Mouse (Mus musculus) thymus, adult 2 months (tissue): ENCODE results near the gene Polr3gl.

Experiments
- CTCF ChIP-seq: fragments of 200-500 bp; IDR thresholded peaks from 2 replicates; pipeline ENCODE4 v1.5.1; 2012; ENCODE audit warnings: mild to moderate bottlenecking, control low read depth, low read length, moderate library complexity, borderline replicate concordance; ENCODE audit not compliant: control insufficient read depth, poor library complexity, insufficient read depth; ENCODE audit errors: extremely low read depth
- POLR2A ChIP-seq: fragments of 200-500 bp; IDR thresholded peaks from 2 replicates; pipeline ENCODE4 v1.6.1; 2012; ENCODE audit warnings: mild to moderate bottlenecking, low read length, control low read depth, moderate library complexity; ENCODE audit not compliant: control insufficient read depth, poor library complexity, insufficient read depth; ENCODE audit errors: extremely low read depth

- TF ChIP-seq CTCF: no peak
- TF ChIP-seq POLR2A: no peak
These were observed 25.4 kb downstream of the Polr3gl start for GRCm38 (mm10) chr3:96568605-96569004.
